Mouse (Mus musculus): Measurements from ENCODE around the gene B4galt5. TPM values are rescaled to one million over a fixed set of nuclear protein-coding genes. Genes with fewer than 3 reads are reported as not detected.

Gene B4galt5
- total RNA-seq, 2 experiments from 2014 or later = 20.1 TPM; not detected in 1

GRCm38 (mm10) chr2:167307716-167308115, 41.3 kb downstream of the B4galt5 start:
- ATAC-seq (replicated peaks; ENCODE audit: low FRiP score, low TSS enrichment, poor library complexity, severe bottlenecking) = no peak

GRCm38 (mm10) chr2:167306626-167307541, 42.1 kb downstream of the B4galt5 start:
- ATAC-seq (replicated peaks; ENCODE audit: low FRiP score, low TSS enrichment, poor library complexity, severe bottlenecking) = no peak

GRCm38 (mm10) chr2:167306273-167306594, 42.7 kb downstream of the B4galt5 start:
- no peak for ATAC-seq (replicated peaks; ENCODE audit: low FRiP score, low TSS enrichment, poor library complexity, severe bottlenecking)

GRCm38 (mm10) chr2:167305382-167306272, 43.4 kb downstream of the B4galt5 start:
- ATAC-seq (replicated peaks; ENCODE audit: low FRiP score, low TSS enrichment, poor library complexity, severe bottlenecking) = no peak

- no peak for ATAC-seq (replicated peaks; ENCODE audit: low FRiP score, low TSS enrichment, poor library complexity, severe bottlenecking)
Observed at GRCm38 (mm10) chr2:167304651-167305381, 44.2 kb downstream of the B4galt5 start.

- ATAC-seq (replicated peaks; ENCODE audit: low FRiP score, low TSS enrichment, poor library complexity, severe bottlenecking) = no peak
Observed at GRCm38 (mm10) chr2:167303806-167304205, 45.2 kb downstream of the B4galt5 start.

- ATAC-seq (replicated peaks; ENCODE audit: low FRiP score, low TSS enrichment, poor library complexity, severe bottlenecking) = no peak
Observed at GRCm38 (mm10) chr2:167303196-167303595, 45.8 kb downstream of the B4galt5 start.

- ATAC-seq (replicated peaks; ENCODE audit: low FRiP score, low TSS enrichment, poor library complexity, severe bottlenecking) = no peak
Observed at GRCm38 (mm10) chr2:167302641-167303040, 46.3 kb downstream of the B4galt5 start.

- ATAC-seq (replicated peaks; ENCODE audit: low FRiP score, low TSS enrichment, poor library complexity, severe bottlenecking) = no peak
Observed at GRCm38 (mm10) chr2:167302031-167302430, 47.0 kb downstream of the B4galt5 start.

GRCm38 (mm10) chr2:167301601-167302000, 47.4 kb downstream of the B4galt5 start:
- no peak for ATAC-seq (replicated peaks; ENCODE audit: low FRiP score, low TSS enrichment, poor library complexity, severe bottlenecking)

GRCm38 (mm10) chr2:167300943-167301497, 48.0 kb downstream of the B4galt5 start:
- no peak for ATAC-seq (replicated peaks; ENCODE audit: low FRiP score, low TSS enrichment, poor library complexity, severe bottlenecking)

- ATAC-seq (replicated peaks; ENCODE audit: low FRiP score, low TSS enrichment, poor library complexity, severe bottlenecking) = 0 out of 2 replicates have a peak, but pooled peaks have one; percentile 23
Observed at GRCm38 (mm10) chr2:167299861-167300667, 48.9 kb downstream of the B4galt5 start.

GRCm38 (mm10) chr2:167298729-167299705, 50.0 kb downstream of the B4galt5 start:
- ATAC-seq (replicated peaks; ENCODE audit: low FRiP score, low TSS enrichment, poor library complexity, severe bottlenecking) = no peak

GRCm38 (mm10) chr2:167297985-167298384, 51.0 kb downstream of the B4galt5 start:
- ATAC-seq (replicated peaks; ENCODE audit: low FRiP score, low TSS enrichment, poor library complexity, severe bottlenecking) = no peak

- no peak for ATAC-seq (replicated peaks; ENCODE audit: low FRiP score, low TSS enrichment, poor library complexity, severe bottlenecking)
Observed at GRCm38 (mm10) chr2:167294926-167295325, 54.1 kb downstream of the B4galt5 start.

GRCm38 (mm10) chr2:167294216-167294615, 54.8 kb downstream of the B4galt5 start:
- ATAC-seq (replicated peaks; ENCODE audit: low FRiP score, low TSS enrichment, poor library complexity, severe bottlenecking) = no peak

- ATAC-seq (replicated peaks; ENCODE audit: low FRiP score, low TSS enrichment, poor library complexity, severe bottlenecking) = no peak
Observed at GRCm38 (mm10) chr2:167293289-167294085, 55.5 kb downstream of the B4galt5 start.
